Mouse (Mus musculus): ENCODE measurements around the gene Uggt1. TPM values are rescaled to one million over a fixed set of nuclear protein-coding genes. Genes with fewer than 3 reads are reported as not detected.

Uggt1 gene
- polyA plus RNA-seq, 1 experiment from 2014 or later = 74.2 TPM

- Histone ChIP-seq H3K27ac (ENCODE audit: low read length) (no peak overlapping the region), H3K4me3 (ENCODE audit: low read depth, low read length) (no peak overlapping the region), H3K9me3 (ENCODE audit: control insufficient read depth, low read depth, low read length) (no peaks in the 10 kb centered on the region), H3K4me2 (replicated peaks; ENCODE audit: low read depth, low read length) (no peak overlapping the region), H3K4me1 (ENCODE audit: control insufficient read depth, insufficient read depth, low read length) (no peaks in the 10 kb centered on the region), H3K36me3 (ENCODE audit: control insufficient read depth, insufficient read depth, low read length) (peaks cover 10% of the 10 kb centered on the region; the same call in 1 of the 2 replicates), H3K9ac (replicated peaks; ENCODE audit: low read depth, low read length) (no peak overlapping the region), H3K27me3 (ENCODE audit: control insufficient read depth, insufficient read depth, low read length) (no peaks in the 10 kb centered on the region)
- ATAC-seq (ENCODE audit: insufficient number of reproducible peaks, insufficient read depth, low FRiP score, low read depth) = no peak
- 75% methylated on average over 9 of the region's 9 CpGs for WGBS
Observed at GRCm38 (mm10) chr1:36235057-36235639, 9.4 kb downstream of the Uggt1 start.

- WGBS = 87% methylated on average over 6 of the region's 6 CpGs
- Histone ChIP-seq H3K4me1 (ENCODE audit: control insufficient read depth, insufficient read depth, low read length) (no peaks in the 10 kb centered on the region), H3K36me3 (ENCODE audit: control insufficient read depth, insufficient read depth, low read length) (peaks cover 18% of the 10 kb centered on the region; the same call in 1 of the 2 replicates), H3K4me3 (ENCODE audit: low read depth, low read length) (no peak overlapping the region), H3K27me3 (ENCODE audit: control insufficient read depth, insufficient read depth, low read length) (no peaks in the 10 kb centered on the region), H3K9ac (replicated peaks; ENCODE audit: low read depth, low read length) (no peak overlapping the region), H3K27ac (ENCODE audit: low read length) (no peak overlapping the region), H3K9me3 (ENCODE audit: control insufficient read depth, low read depth, low read length) (no peaks in the 10 kb centered on the region), H3K4me2 (replicated peaks; ENCODE audit: low read depth, low read length) (no peak overlapping the region)
- no peak for ATAC-seq (ENCODE audit: insufficient number of reproducible peaks, insufficient read depth, low FRiP score, low read depth)
Observed at GRCm38 (mm10) chr1:36233218-36233617, 11.3 kb downstream of the Uggt1 start.

GRCm38 (mm10) chr1:36230919-36231705 lies 13.4 kb downstream of the Uggt1 start:
- Histone ChIP-seq H3K4me2 (replicated peaks; ENCODE audit: low read depth, low read length) (no peak overlapping the region), H3K9me3 (ENCODE audit: control insufficient read depth, low read depth, low read length) (no peaks in the 10 kb centered on the region), H3K4me1 (ENCODE audit: control insufficient read depth, insufficient read depth, low read length) (no peaks in the 10 kb centered on the region), H3K27me3 (ENCODE audit: control insufficient read depth, insufficient read depth, low read length) (no peaks in the 10 kb centered on the region), H3K36me3 (ENCODE audit: control insufficient read depth, insufficient read depth, low read length) (peaks cover 24% of the 10 kb centered on the region; the same call in 1 of the 2 replicates), H3K4me3 (ENCODE audit: low read depth, low read length) (no peak overlapping the region), H3K27ac (ENCODE audit: low read length) (no peak overlapping the region), H3K9ac (replicated peaks; ENCODE audit: low read depth, low read length) (no peak overlapping the region)
- ATAC-seq (ENCODE audit: insufficient number of reproducible peaks, insufficient read depth, low FRiP score, low read depth) = no peak
- 83% methylated on average over 7 of the region's 7 CpGs for WGBS

GRCm38 (mm10) chr1:36228461-36228860 lies 16.1 kb downstream of the Uggt1 start:
- no peak overlapping the region for H3K9ac ChIP-seq (replicated peaks; ENCODE audit: low read depth, low read length)
- H3K4me3 ChIP-seq (ENCODE audit: low read depth, low read length) = no peak overlapping the region
- peaks cover 24% of the 10 kb centered on the region for H3K36me3 ChIP-seq (ENCODE audit: control insufficient read depth, insufficient read depth, low read length)
- H3K27ac ChIP-seq (ENCODE audit: low read length) = no peak overlapping the region
- WGBS = 83% methylated on average over 9 of the region's 9 CpGs
- H3K4me1 ChIP-seq (ENCODE audit: control insufficient read depth, insufficient read depth, low read length) = no peaks in the 10 kb centered on the region
- H3K27me3 ChIP-seq (ENCODE audit: control insufficient read depth, insufficient read depth, low read length) = no peaks in the 10 kb centered on the region
- H3K4me2 ChIP-seq (replicated peaks; ENCODE audit: low read depth, low read length) = no peak overlapping the region
- H3K9me3 ChIP-seq (ENCODE audit: control insufficient read depth, low read depth, low read length) = no peaks in the 10 kb centered on the region
- no peak for ATAC-seq (ENCODE audit: insufficient number of reproducible peaks, insufficient read depth, low FRiP score, low read depth)

GRCm38 (mm10) chr1:36224648-36225047 lies 19.9 kb downstream of the Uggt1 start:
- H3K27me3 ChIP-seq (ENCODE audit: control insufficient read depth, insufficient read depth, low read length) = no peaks in the 10 kb centered on the region
- H3K36me3 ChIP-seq (ENCODE audit: control insufficient read depth, insufficient read depth, low read length) = peaks cover 12% of the 10 kb centered on the region
- no peak overlapping the region for H3K4me3 ChIP-seq (ENCODE audit: low read depth, low read length)
- ATAC-seq (ENCODE audit: insufficient number of reproducible peaks, insufficient read depth, low FRiP score, low read depth) = no peak
- no peak overlapping the region for H3K27ac ChIP-seq (ENCODE audit: low read length)
- 74% methylated on average over 3 of the region's 3 CpGs for WGBS
- H3K4me1 ChIP-seq (ENCODE audit: control insufficient read depth, insufficient read depth, low read length) = no peaks in the 10 kb centered on the region
- no peaks in the 10 kb centered on the region for H3K9me3 ChIP-seq (ENCODE audit: control insufficient read depth, low read depth, low read length)
- no peak overlapping the region for H3K9ac ChIP-seq (replicated peaks; ENCODE audit: low read depth, low read length)
- no peak overlapping the region for H3K4me2 ChIP-seq (replicated peaks; ENCODE audit: low read depth, low read length)

GRCm38 (mm10) chr1:36214324-36214723 lies 30.2 kb downstream of the Uggt1 start:
- Histone ChIP-seq H3K9me3 (ENCODE audit: control insufficient read depth, low read depth, low read length) (no peaks in the 10 kb centered on the region), H3K36me3 (ENCODE audit: control insufficient read depth, insufficient read depth, low read length) (peaks cover 7% of the 10 kb centered on the region; the same call in 1 of the 2 replicates), H3K27me3 (ENCODE audit: control insufficient read depth, insufficient read depth, low read length) (no peaks in the 10 kb centered on the region), H3K9ac (replicated peaks; ENCODE audit: low read depth, low read length) (no peak overlapping the region), H3K4me3 (ENCODE audit: low read depth, low read length) (no peak overlapping the region), H3K27ac (ENCODE audit: low read length) (no peak overlapping the region), H3K4me2 (replicated peaks; ENCODE audit: low read depth, low read length) (no peak overlapping the region), H3K4me1 (ENCODE audit: control insufficient read depth, insufficient read depth, low read length) (no peaks in the 10 kb centered on the region)
- no peak for ATAC-seq (ENCODE audit: insufficient number of reproducible peaks, insufficient read depth, low FRiP score, low read depth)
- WGBS = 82% methylated on average over 4 of the region's 4 CpGs

- Histone ChIP-seq H3K9ac (replicated peaks; ENCODE audit: low read depth, low read length) (no peak overlapping the region), H3K27me3 (ENCODE audit: control insufficient read depth, insufficient read depth, low read length) (no peaks in the 10 kb centered on the region), H3K4me3 (ENCODE audit: low read depth, low read length) (no peak overlapping the region), H3K27ac (ENCODE audit: low read length) (no peak overlapping the region; the same call in 1 of the 2 replicates), H3K36me3 (ENCODE audit: control insufficient read depth, insufficient read depth, low read length) (peaks cover 21% of the 10 kb centered on the region), H3K4me1 (ENCODE audit: control insufficient read depth, insufficient read depth, low read length) (no peaks in the 10 kb centered on the region), H3K4me2 (replicated peaks; ENCODE audit: low read depth, low read length) (no peak overlapping the region), H3K9me3 (ENCODE audit: control insufficient read depth, low read depth, low read length) (no peaks in the 10 kb centered on the region)
- ATAC-seq (ENCODE audit: insufficient number of reproducible peaks, insufficient read depth, low FRiP score, low read depth) = no peak
- WGBS = 74% methylated on average over 12 of the region's 12 CpGs
Observed at GRCm38 (mm10) chr1:36201739-36202138, 42.8 kb downstream of the Uggt1 start.

- peaks cover 52% of the 10 kb centered on the region for H3K36me3 ChIP-seq (ENCODE audit: control insufficient read depth, insufficient read depth, low read length)
- no peaks in the 10 kb centered on the region for H3K4me1 ChIP-seq (ENCODE audit: control insufficient read depth, insufficient read depth, low read length)
- no peak overlapping the region for H3K4me2 ChIP-seq (replicated peaks; ENCODE audit: low read depth, low read length)
- no peak overlapping the region for H3K9ac ChIP-seq (replicated peaks; ENCODE audit: low read depth, low read length)
- no peaks in the 10 kb centered on the region for H3K27me3 ChIP-seq (ENCODE audit: control insufficient read depth, insufficient read depth, low read length)
- 93% methylated on average over 3 of the region's 3 CpGs for WGBS
- H3K4me3 ChIP-seq (ENCODE audit: low read depth, low read length) = no peak overlapping the region
- ATAC-seq (ENCODE audit: insufficient number of reproducible peaks, insufficient read depth, low FRiP score, low read depth) = no peak
- H3K9me3 ChIP-seq (ENCODE audit: control insufficient read depth, low read depth, low read length) = no peaks in the 10 kb centered on the region
- H3K27ac ChIP-seq (ENCODE audit: low read length) = no peak overlapping the region
Observed at GRCm38 (mm10) chr1:36194482-36194881, 50.0 kb downstream of the Uggt1 start.
